Mouse (Mus musculus): Measurements from ENCODE around the gene Arl16. TPM values are rescaled to one million over a fixed set of nuclear protein-coding genes. Genes with fewer than 3 reads are reported as not detected.

Arl16 gene
- polyA plus RNA-seq, 1 experiment = 10.7 TPM

- Histone ChIP-seq H3K27me3 (ENCODE audit: control insufficient read depth, insufficient read depth, low read length, poor library complexity, severe bottlenecking) (no peaks in the 10 kb centered on the region), H3K36me3 (ENCODE audit: control insufficient read depth, insufficient read depth, low read length, poor library complexity, severe bottlenecking) (peaks cover 49% of the 10 kb centered on the region), H3K27ac (ENCODE audit: insufficient read depth, low read length) (no peak overlapping the region), H3K4me3 (ENCODE audit: low read depth, low read length) (no peak overlapping the region), H3K9me3 (replicated peaks; ENCODE audit: control insufficient read depth, insufficient read depth, low read length, poor library complexity, severe bottlenecking) (no peaks in the 10 kb centered on the region), H3K9ac (ENCODE audit: low read depth, poor library complexity, severe bottlenecking) (no peak overlapping the region), H3K4me1 (ENCODE audit: control insufficient read depth, insufficient read depth, low read length) (no peaks in the 10 kb centered on the region)
- TF ChIP-seq POLR2A (IDR thresholded peaks at IDR 0.05; ENCODE audit: insufficient read depth, low read length) = no peak
Measured at GRCm38 (mm10) chr11:120422651-120423568, 44.5 kb downstream of the Arl16 start.

- no peak for TF ChIP-seq CTCF (IDR thresholded peaks at IDR 0.05; ENCODE audit: low read depth, low read length)
- TF ChIP-seq POLR2A (IDR thresholded peaks at IDR 0.05; ENCODE audit: insufficient read depth, low read length) = no peak
- no peak for TF ChIP-seq EP300 (IDR thresholded peaks at IDR 0.05; ENCODE audit: insufficient read depth, low read depth, low read length)
- Histone ChIP-seq H3K27ac (ENCODE audit: insufficient read depth, low read length) (no peak overlapping the region), H3K9me3 (replicated peaks; ENCODE audit: control insufficient read depth, insufficient read depth, low read length, poor library complexity, severe bottlenecking) (no peaks in the 10 kb centered on the region), H3K4me3 (ENCODE audit: low read depth, low read length) (no peak overlapping the region), H3K4me1 (ENCODE audit: control insufficient read depth, insufficient read depth, low read length) (no peaks in the 10 kb centered on the region), H3K9ac (ENCODE audit: low read depth, poor library complexity, severe bottlenecking) (no peak overlapping the region), H3K36me3 (ENCODE audit: control insufficient read depth, insufficient read depth, low read length, poor library complexity, severe bottlenecking) (peaks cover 35% of the 10 kb centered on the region), H3K27me3 (ENCODE audit: control insufficient read depth, insufficient read depth, low read length, poor library complexity, severe bottlenecking) (no peaks in the 10 kb centered on the region)
Measured at GRCm38 (mm10) chr11:120418592-120418991, 48.8 kb downstream of the Arl16 start.

GRCm38 (mm10) chr11:120417852-120418251 is 49.6 kb downstream of the Arl16 start:
- H3K27ac ChIP-seq (ENCODE audit: insufficient read depth, low read length) = no peak overlapping the region
- no peaks in the 10 kb centered on the region for H3K4me1 ChIP-seq (ENCODE audit: control insufficient read depth, insufficient read depth, low read length)
- H3K9ac ChIP-seq (ENCODE audit: low read depth, poor library complexity, severe bottlenecking) = no peak overlapping the region
- no peak for TF ChIP-seq POLR2A (IDR thresholded peaks at IDR 0.05; ENCODE audit: insufficient read depth, low read length)
- TF ChIP-seq EP300 (IDR thresholded peaks at IDR 0.05; ENCODE audit: insufficient read depth, low read depth, low read length) = no peak
- no peak for TF ChIP-seq CTCF (IDR thresholded peaks at IDR 0.05; ENCODE audit: low read depth, low read length)
- no peaks in the 10 kb centered on the region for H3K27me3 ChIP-seq (ENCODE audit: control insufficient read depth, insufficient read depth, low read length, poor library complexity, severe bottlenecking)
- no peaks in the 10 kb centered on the region for H3K9me3 ChIP-seq (replicated peaks; ENCODE audit: control insufficient read depth, insufficient read depth, low read length, poor library complexity, severe bottlenecking)
- no peak overlapping the region for H3K4me3 ChIP-seq (ENCODE audit: low read depth, low read length)
- H3K36me3 ChIP-seq (ENCODE audit: control insufficient read depth, insufficient read depth, low read length, poor library complexity, severe bottlenecking) = peaks cover 42% of the 10 kb centered on the region

Other genes with a start within 250 kb of the Arl16 start
- 21.2 and 21.6 TPM in 2 replicates for gene Bahcc1, start 234.7 kb downstream of the Arl16 start, polyA plus RNA-seq (2011; ENCODE audit: insufficient read depth, insufficient read length, low read depth, missing spikeins)
- gene Actg1, start 119.1 kb downstream of the Arl16 start, polyA plus RNA-seq (2011; ENCODE audit: insufficient read depth, insufficient read length, low read depth, missing spikeins) = 2,484 and 2,505 TPM in 2 replicates
- gene Fscn2, start 106.1 kb downstream of the Arl16 start, polyA plus RNA-seq (2011; ENCODE audit: insufficient read depth, insufficient read length, low read depth, missing spikeins) = not detected in 2 replicates
- gene Faap100, start 88.8 kb downstream of the Arl16 start, polyA plus RNA-seq (2011; ENCODE audit: insufficient read depth, insufficient read length, low read depth, missing spikeins) = 13.2 and 15.2 TPM in 2 replicates
- gene Nploc4, start 29.9 kb downstream of the Arl16 start, polyA plus RNA-seq (2011; ENCODE audit: insufficient read depth, insufficient read length, low read depth, missing spikeins) = 66.9 and 77.2 TPM in 2 replicates
- gene Tspan10, start 25.0 kb downstream of the Arl16 start, polyA plus RNA-seq (2011; ENCODE audit: insufficient read depth, insufficient read length, low read depth, missing spikeins) = not detected in 2 replicates
- gene Pde6g, start 14.1 kb downstream of the Arl16 start, polyA plus RNA-seq (2011; ENCODE audit: insufficient read depth, insufficient read length, low read depth, missing spikeins) = 0.93 and 1.0 TPM in 2 replicates
- gene Oxld1, start 9.5 kb downstream of the Arl16 start, polyA plus RNA-seq (2011; ENCODE audit: insufficient read depth, insufficient read length, low read depth, missing spikeins) = 5.8 and 6.1 TPM in 2 replicates
- 15.0 and 16.1 TPM in 2 replicates for gene Ccdc137, start 9.5 kb downstream of the Arl16 start, polyA plus RNA-seq (2011; ENCODE audit: insufficient read depth, insufficient read length, low read depth, missing spikeins)
- gene Mrpl12, start 17.0 kb upstream of the Arl16 start, polyA plus RNA-seq (2011; ENCODE audit: insufficient read depth, insufficient read length, low read depth, missing spikeins) = 83.6 and 90.5 TPM in 2 replicates
- gene Slc25a10, start 24.2 kb upstream of the Arl16 start, polyA plus RNA-seq (2011; ENCODE audit: insufficient read depth, insufficient read length, low read depth, missing spikeins) = 8.3 TPM in 2 replicates
- gene Gcgr, start 63.1 kb upstream of the Arl16 start, polyA plus RNA-seq (2011; ENCODE audit: insufficient read depth, insufficient read length, low read depth, missing spikeins) = 0.65 TPM in 1 of 2 replicates, not detected in the other
- 46.4 and 53.4 TPM in 2 replicates for gene Mcrip1, start 82.1 kb upstream of the Arl16 start, polyA plus RNA-seq (2011; ENCODE audit: insufficient read depth, insufficient read length, low read depth, missing spikeins)
- gene Ppp1r27, start 83.5 kb upstream of the Arl16 start, polyA plus RNA-seq (2011; ENCODE audit: insufficient read depth, insufficient read length, low read depth, missing spikeins) = not detected in 2 replicates
- 326 and 338 TPM in 2 replicates for gene P4hb, start 105.6 kb upstream of the Arl16 start, polyA plus RNA-seq (2011; ENCODE audit: insufficient read depth, insufficient read length, low read depth, missing spikeins)
- 269 and 298 TPM in 2 replicates for gene Arhgdia, start 114.0 kb upstream of the Arl16 start, polyA plus RNA-seq (2011; ENCODE audit: insufficient read depth, insufficient read length, low read depth, missing spikeins)
- gene Alyref, start 130.8 kb upstream of the Arl16 start, polyA plus RNA-seq (2011; ENCODE audit: insufficient read depth, insufficient read length, low read depth, missing spikeins) = 229 and 242 TPM in 2 replicates
- 84.0 and 100 TPM in 2 replicates for gene Anapc11, start 130.8 kb upstream of the Arl16 start, polyA plus RNA-seq (2011; ENCODE audit: insufficient read depth, insufficient read length, low read depth, missing spikeins)
- gene Npb, start 140.9 kb upstream of the Arl16 start, polyA plus RNA-seq (2011; ENCODE audit: insufficient read depth, insufficient read length, low read depth, missing spikeins) = not detected in 2 replicates
- 37.0 and 39.6 TPM in 2 replicates for gene Pcyt2, start 150.3 kb upstream of the Arl16 start, polyA plus RNA-seq (2011; ENCODE audit: insufficient read depth, insufficient read length, low read depth, missing spikeins)
- gene Sirt7, start 157.6 kb upstream of the Arl16 start, polyA plus RNA-seq (2011; ENCODE audit: insufficient read depth, insufficient read length, low read depth, missing spikeins) = 10.8 and 11.1 TPM in 2 replicates
- gene Mafg, start 166.0 kb upstream of the Arl16 start, polyA plus RNA-seq (2011; ENCODE audit: insufficient read depth, insufficient read length, low read depth, missing spikeins) = 48.0 and 53.0 TPM in 2 replicates
- gene Pycr1, start 176.2 kb upstream of the Arl16 start, polyA plus RNA-seq (2011; ENCODE audit: insufficient read depth, insufficient read length, low read depth, missing spikeins) = 41.7 and 55.3 TPM in 2 replicates
- not detected in 2 replicates for gene Myadml2, start 180.6 kb upstream of the Arl16 start, polyA plus RNA-seq (2011; ENCODE audit: insufficient read depth, insufficient read length, low read depth, missing spikeins)
- 2.3 and 5.1 TPM in 2 replicates for gene Notum, start 193.6 kb upstream of the Arl16 start, polyA plus RNA-seq (2011; ENCODE audit: insufficient read depth, insufficient read length, low read depth, missing spikeins)
- gene Aspscr1, start 205.4 kb upstream of the Arl16 start, polyA plus RNA-seq (2011; ENCODE audit: insufficient read depth, insufficient read length, low read depth, missing spikeins) = 46.5 and 50.8 TPM in 2 replicates
- gene Cenpx, start 246.1 kb upstream of the Arl16 start, polyA plus RNA-seq (2011; ENCODE audit: insufficient read depth, insufficient read length, low read depth, missing spikeins) = 38.0 and 45.3 TPM in 2 replicates
- gene Lrrc45, start 246.3 kb upstream of the Arl16 start, polyA plus RNA-seq (2011; ENCODE audit: insufficient read depth, insufficient read length, low read depth, missing spikeins) = 7.3 and 9.8 TPM in 2 replicates